Mouse (Mus musculus): Measurements from ENCODE around the gene Atp13a1. TPM values are rescaled to one million over a fixed set of nuclear protein-coding genes. Genes with fewer than 3 reads are reported as not detected.

Atp13a1 gene
- 7.5 and 9.3 TPM in 2 replicates for polyA plus RNA-seq (2012; ENCODE audit: insufficient read depth, insufficient read length, missing spikeins)

DNA sequence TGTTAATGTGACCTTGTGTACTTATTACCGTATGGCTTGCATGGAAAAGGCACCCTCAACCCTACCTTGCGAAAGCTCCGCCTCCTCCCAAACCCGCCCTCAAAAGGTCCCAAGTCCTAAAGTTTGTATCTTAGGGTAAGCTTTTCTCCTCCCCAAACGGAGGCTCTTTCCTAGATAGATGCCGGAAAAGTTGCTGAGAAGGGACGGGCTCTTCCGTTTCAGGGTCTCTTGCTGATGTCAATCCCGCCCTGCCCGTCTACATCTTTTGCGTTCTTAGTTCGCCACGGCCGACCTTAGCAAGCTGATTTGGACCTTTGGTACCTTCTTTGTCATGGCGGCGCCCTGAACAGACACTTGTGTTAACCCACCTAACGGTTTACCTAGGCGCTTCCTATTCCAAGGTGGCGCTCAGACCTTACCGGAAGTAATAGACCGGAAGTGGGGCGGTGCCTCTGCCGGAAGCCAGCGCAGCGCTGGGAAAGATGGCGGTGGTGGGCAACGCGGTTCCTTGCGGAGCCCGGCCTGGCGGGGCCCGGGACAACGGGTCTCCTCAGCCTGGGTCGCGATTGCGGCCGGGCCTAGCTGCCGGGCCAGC, at the start of gene Atp13a1, which contains the start of gene Zfp866:
TSS of gene Atp13a1 (plus strand) at position 391 of the 595 bp plus-strand sequence.
TSS of gene Zfp866 (minus strand) at position 406 of the 595 bp plus-strand sequence.
- Histone ChIP-seq H3K4me3 (ENCODE audit: insufficient read depth, low read depth, low read length) (peak within 1 kb of the TSS; percentile 93), H3K4me1 (ENCODE audit: control insufficient read depth, insufficient read depth, insufficient read length, low read length) (peaks cover 6% of the 10 kb centered on the region; the same call in 1 of the 2 replicates), H3K27ac (replicated peaks; ENCODE audit: low read depth, low read length) (peak within 1 kb of the TSS; percentile 92)

DNA sequence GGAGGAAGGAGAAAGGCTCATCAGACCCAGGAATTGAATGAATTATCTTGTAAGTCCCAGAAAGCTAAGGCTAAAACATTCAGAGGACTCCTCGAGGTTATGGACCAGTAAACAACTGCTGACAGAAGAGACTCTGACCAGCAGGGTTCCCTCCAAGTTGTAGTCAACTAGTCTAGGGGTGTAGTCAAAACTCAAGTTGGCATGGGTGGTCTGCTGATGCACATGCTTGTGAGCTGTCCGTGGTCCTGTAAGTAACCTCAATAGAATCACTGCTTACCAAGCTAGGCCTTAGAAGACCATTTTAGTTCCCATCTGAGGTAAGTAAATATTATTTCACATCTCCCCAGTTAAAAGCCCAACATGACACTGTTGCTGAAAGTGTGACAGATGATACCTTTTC, 49.7 kb upstream of the Atp13a1 start:
- H3K4me3 ChIP-seq (ENCODE audit: insufficient read depth, low read depth, low read length) = no peak overlapping the region
- no peak overlapping the region for H3K27ac ChIP-seq (replicated peaks; ENCODE audit: low read depth, low read length)
- no peaks in the 10 kb centered on the region for H3K4me1 ChIP-seq (ENCODE audit: control insufficient read depth, insufficient read depth, insufficient read length, low read length)

- H3K27ac ChIP-seq (replicated peaks; ENCODE audit: low read depth, low read length) = peak within 1 kb of the TSS; percentile 90
- no peaks in the 10 kb centered on the region for H3K4me1 ChIP-seq (ENCODE audit: control insufficient read depth, insufficient read depth, insufficient read length, low read length)
- H3K4me3 ChIP-seq (ENCODE audit: insufficient read depth, low read depth, low read length) = peak within 1 kb of the TSS; percentile 77
Measured at GRCm38 (mm10) chr8:69749544-69750454, 41.2 kb upstream of the Atp13a1 start, which contains the start of gene Zfp963. Gene Zfp963, minus strand, starts transcription at chr8:69749970.

GRCm38 (mm10) chr8:69752437-69752836, 38.5 kb upstream of the Atp13a1 start:
- no peak overlapping the region for H3K27ac ChIP-seq (replicated peaks; ENCODE audit: low read depth, low read length)
- no peak overlapping the region for H3K4me3 ChIP-seq (ENCODE audit: insufficient read depth, low read depth, low read length)
- H3K4me1 ChIP-seq (ENCODE audit: control insufficient read depth, insufficient read depth, insufficient read length, low read length) = no peaks in the 10 kb centered on the region

GRCm38 (mm10) chr8:69758316-69758715, 32.6 kb upstream of the Atp13a1 start:
- Histone ChIP-seq H3K4me1 (ENCODE audit: control insufficient read depth, insufficient read depth, insufficient read length, low read length) (no peaks in the 10 kb centered on the region), H3K4me3 (ENCODE audit: insufficient read depth, low read depth, low read length) (no peak overlapping the region), H3K27ac (replicated peaks; ENCODE audit: low read depth, low read length) (no peak overlapping the region)

DNA sequence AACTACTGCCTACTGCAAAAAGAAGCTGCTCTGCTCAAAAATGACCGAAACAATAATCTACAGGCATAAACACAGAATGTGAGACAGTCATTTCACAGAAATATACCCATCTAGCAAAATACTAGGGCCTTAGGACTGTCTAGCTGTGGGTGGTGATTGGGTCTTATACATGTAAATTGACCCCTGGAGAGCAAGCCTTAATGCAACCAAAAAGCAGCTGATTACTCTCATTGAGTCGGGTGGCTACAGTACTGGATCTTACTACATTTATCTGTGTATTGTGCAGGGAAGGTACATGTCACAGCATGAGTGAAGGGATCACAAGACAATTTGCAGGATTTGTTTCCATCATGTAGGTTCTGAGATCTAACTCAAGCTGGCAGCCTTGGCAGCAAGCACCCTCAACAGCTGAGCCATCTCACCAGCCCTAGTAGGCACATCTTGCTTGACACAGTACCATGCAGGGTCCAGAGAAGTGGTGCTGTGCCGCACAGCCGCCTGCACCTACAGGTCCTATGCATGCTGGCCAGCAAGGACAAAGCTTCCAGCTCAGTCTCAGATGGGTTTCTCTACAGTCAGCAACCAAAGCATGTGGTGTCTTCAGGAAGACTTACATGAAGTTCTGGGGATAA, 29.0 kb upstream of the Atp13a1 start:
- no peak overlapping the region for H3K27ac ChIP-seq (replicated peaks; ENCODE audit: low read depth, low read length)
- no peaks in the 10 kb centered on the region for H3K4me1 ChIP-seq (ENCODE audit: control insufficient read depth, insufficient read depth, insufficient read length, low read length)

DNA sequence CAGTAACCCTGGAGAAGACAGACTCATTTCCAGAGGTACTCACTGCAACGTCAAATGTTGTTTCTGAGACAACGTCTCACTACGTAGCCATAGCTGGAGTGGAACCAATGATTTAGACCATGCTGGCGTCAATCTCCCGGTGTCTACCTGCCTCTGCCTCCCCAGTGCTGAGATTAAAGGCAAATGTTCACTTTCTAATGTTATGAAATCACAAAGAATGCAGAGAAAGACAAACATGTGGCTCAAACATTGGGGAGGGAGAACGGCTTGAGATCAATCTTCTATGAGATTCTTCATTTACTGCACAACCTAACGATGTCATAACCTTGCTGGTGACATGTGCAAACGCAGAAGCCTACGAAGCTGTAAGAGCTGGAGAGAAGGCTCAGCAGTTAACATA, 19.7 kb upstream of the Atp13a1 start:
- H3K4me1 ChIP-seq (ENCODE audit: control insufficient read depth, insufficient read depth, insufficient read length, low read length) = no peaks in the 10 kb centered on the region
- H3K4me3 ChIP-seq (ENCODE audit: insufficient read depth, low read depth, low read length) = no peak overlapping the region
- H3K27ac ChIP-seq (replicated peaks; ENCODE audit: low read depth, low read length) = no peak overlapping the region

More for the DNA sequence above, 29.0 kb upstream of the Atp13a1 start:
- H3K4me3 ChIP-seq (ENCODE audit: insufficient read depth, low read depth, low read length) = no peak overlapping the region

- no peak overlapping the region for H3K4me3 ChIP-seq (ENCODE audit: insufficient read depth, low read depth, low read length)
- no peak overlapping the region for H3K27ac ChIP-seq (replicated peaks; ENCODE audit: low read depth, low read length)
- H3K4me1 ChIP-seq (ENCODE audit: control insufficient read depth, insufficient read depth, insufficient read length, low read length) = no peaks in the 10 kb centered on the region
Measured at GRCm38 (mm10) chr8:69772106-69772505, 18.9 kb upstream of the Atp13a1 start.

- Histone ChIP-seq H3K4me1 (ENCODE audit: control insufficient read depth, insufficient read depth, insufficient read length, low read length) (no peaks in the 10 kb centered on the region), H3K27ac (replicated peaks; ENCODE audit: low read depth, low read length) (peak within 1 kb of the TSS; percentile 98), H3K4me3 (ENCODE audit: insufficient read depth, low read depth, low read length) (peak within 1 kb of the TSS; percentile 96)
Measured at GRCm38 (mm10) chr8:69774503-69775148, 16.3 kb upstream of the Atp13a1 start, which contains the start of gene Gm20422. Gene Gm20422, minus strand, starts transcription at chr8:69774886.

GRCm38 (mm10) chr8:69775149-69775534, 15.8 kb upstream of the Atp13a1 start:
- H3K4me3 ChIP-seq (ENCODE audit: insufficient read depth, low read depth, low read length) = no peak overlapping the region
- H3K27ac ChIP-seq (replicated peaks; ENCODE audit: low read depth, low read length) = no peak overlapping the region
- H3K4me1 ChIP-seq (ENCODE audit: control insufficient read depth, insufficient read depth, insufficient read length, low read length) = no peaks in the 10 kb centered on the region

- no peaks in the 10 kb centered on the region for H3K4me1 ChIP-seq (ENCODE audit: control insufficient read depth, insufficient read depth, insufficient read length, low read length)
- no peak overlapping the region for H3K27ac ChIP-seq (replicated peaks; ENCODE audit: low read depth, low read length)
- H3K4me3 ChIP-seq (ENCODE audit: insufficient read depth, low read depth, low read length) = no peak overlapping the region
Measured at GRCm38 (mm10) chr8:69777111-69777510, 13.9 kb upstream of the Atp13a1 start.

- Histone ChIP-seq H3K4me3 (ENCODE audit: insufficient read depth, low read depth, low read length) (no peak overlapping the region), H3K4me1 (ENCODE audit: control insufficient read depth, insufficient read depth, insufficient read length, low read length) (peaks cover 6% of the 10 kb centered on the region; the same call in 1 of the 2 replicates), H3K27ac (replicated peaks; ENCODE audit: low read depth, low read length) (no peak overlapping the region)
Measured at GRCm38 (mm10) chr8:69789105-69789504, 1.9 kb upstream of the Atp13a1 start.

GRCm38 (mm10) chr8:69789731-69790130, 1.2 kb upstream of the Atp13a1 start:
- H3K4me3 ChIP-seq (ENCODE audit: insufficient read depth, low read depth, low read length) = no peak overlapping the region

GRCm38 (mm10) chr8:69790364-69790763, 599 bp upstream of the Atp13a1 start:
- Histone ChIP-seq H3K4me1 (ENCODE audit: control insufficient read depth, insufficient read depth, insufficient read length, low read length) (peaks cover 6% of the 10 kb centered on the region; the same call in 1 of the 2 replicates), H3K4me3 (ENCODE audit: insufficient read depth, low read depth, low read length) (peak overlapping the region; percentile 93), H3K27ac (replicated peaks; ENCODE audit: low read depth, low read length) (peak overlapping the region; percentile 58)

More at GRCm38 (mm10) chr8:69789731-69790130, 1.2 kb upstream of the Atp13a1 start:
- H3K27ac ChIP-seq (replicated peaks; ENCODE audit: low read depth, low read length) = no peak overlapping the region; the same call in 1 of the 2 replicates
- peaks cover 6% of the 10 kb centered on the region; the same call in 1 of the 2 replicates for H3K4me1 ChIP-seq (ENCODE audit: control insufficient read depth, insufficient read depth, insufficient read length, low read length)

Data from brown adipose tissue, adult 24 weeks (tissue).